Mouse (Mus musculus) liver, adult 2 months (tissue): ENCODE data around the gene Sorcs3. TPM values are rescaled to one million over a fixed set of nuclear protein-coding genes. Genes with fewer than 3 reads are reported as not detected.

Experiments
- DNase-seq: peaks from one replicate; pipeline ENCODE4 v3.0.0-alpha.2; 2011; ENCODE audit warnings: low read depth, low spot score; ENCODE audit errors: extremely low read depth
- H3K27ac ChIP-seq: fragments of 200-500 bp; replicated peaks from 2 replicates; pipeline ENCODE4 v1.5.1; 2012; ENCODE audit warnings: low read depth, mild to moderate bottlenecking, control low read depth, inconsistent platforms, low read length; ENCODE audit not compliant: insufficient read depth
- H3K27me3 ChIP-seq: fragments of 200-500 bp; 2 replicates; pipeline ENCODE4 v1.6.1; 2012; ENCODE audit warnings: mild to moderate bottlenecking, moderate library complexity, low read length, inconsistent platforms; ENCODE audit not compliant: control insufficient read depth, insufficient read depth
- H3K36me3 ChIP-seq: fragments of 200-500 bp; 2 replicates; pipeline ENCODE4 v1.6.1; 2012; ENCODE audit warnings: low read length, inconsistent platforms; ENCODE audit not compliant: control insufficient read depth, insufficient read depth
- H3K4me1 ChIP-seq: fragments of 200-500 bp; 2 replicates; pipeline ENCODE4 v1.6.1; 2011; ENCODE audit warnings: low read length; ENCODE audit not compliant: control insufficient read depth, insufficient read depth
- H3K4me3 ChIP-seq: fragments of 200-500 bp; 2 replicates; pipeline ENCODE4 v1.5.1; 2011; ENCODE audit warnings: low read depth, mild to moderate bottlenecking, control low read depth, low read length, moderate library complexity; ENCODE audit not compliant: insufficient read depth
- H3K79me2 ChIP-seq: fragments of 200-500 bp; 2 replicates; pipeline ENCODE4 v1.6.1; 2012; ENCODE audit warnings: inconsistent platforms, mild to moderate bottlenecking, low read length, moderate library complexity; ENCODE audit not compliant: control insufficient read depth, insufficient read depth
- H3K9ac ChIP-seq: fragments of 200-500 bp; 2 replicates; pipeline ENCODE4 v1.6.1; 2012; ENCODE audit warnings: low read depth, mild to moderate bottlenecking, control low read depth, inconsistent platforms, low read length
- CTCF ChIP-seq: fragments of 200-500 bp; IDR thresholded peaks from 2 replicates; pipeline ENCODE4 v1.5.1; 2011; ENCODE audit warnings: low read depth, low read length, control low read depth
- POLR2A ChIP-seq: fragments of 200-500 bp; IDR thresholded peaks from 2 replicates; pipeline ENCODE4 v1.6.1; 2011; ENCODE audit warnings: low read length, control low read depth; ENCODE audit not compliant: insufficient read depth; ENCODE audit errors: extremely low read depth
- WGBS: fragments of 180-500 bp; shearing (Covaris S2); methylation state at CpG from one replicate; pipeline ENCODE4 v1.1.7; 2018; 5-methylcytosine and 5-hydroxymethylcytosine counted together
- polyA plus RNA-seq: library from polyadenylated mRNA; depleted of rRNA; stranded (reverse); fragments of >200 nt; gene quantifications from 2 replicates; pipeline ENCODE4 v1.2.3, GENCODE M21; 2012
- total RNA-seq: library from RNA; depleted of rRNA; stranded (reverse); fragments of >200 nt; gene quantifications from 2 replicates; pipeline ENCODE4 v1.2.3, GENCODE M21; 2014

The Sorcs3 gene
- total and polyA plus RNA-seq, 2 experiments: 0.04 to 0.09 TPM

- Histone ChIP-seq H3K4me3 (no peak overlapping the region), H3K36me3 (no peaks in the 10 kb centered on the region), H3K79me2 (no peaks in the 10 kb centered on the region), H3K27ac (no peak overlapping the region), H3K4me1 (no peaks in the 10 kb centered on the region), H3K9ac (no peak overlapping the region), H3K27me3 (no peaks in the 10 kb centered on the region)
- DNase-seq: no peak
- WGBS: 62% methylated on average over 13 of the region's 13 CpGs
- no peak for TF ChIP-seq POLR2A
- TF ChIP-seq CTCF: no peak
Measured at GRCm38 (mm10) chr19:48237786-48238372, 32.1 kb downstream of the Sorcs3 start.

- H3K79me2 ChIP-seq: no peaks in the 10 kb centered on the region
- H3K36me3 ChIP-seq: no peaks in the 10 kb centered on the region
- H3K27me3 ChIP-seq: no peaks in the 10 kb centered on the region
- DNase-seq: no peak
- H3K4me3 ChIP-seq: no peak overlapping the region
- no peak overlapping the region for H3K27ac ChIP-seq
- H3K4me1 ChIP-seq: no peaks in the 10 kb centered on the region
- no peak overlapping the region for H3K9ac ChIP-seq
- TF ChIP-seq CTCF (no peak), POLR2A (no peak)
- 85% methylated on average over 9 of the region's 9 CpGs for WGBS
Measured at GRCm38 (mm10) chr19:48238391-48238790, 32.6 kb downstream of the Sorcs3 start.

- Histone ChIP-seq H3K4me3 (no peak overlapping the region), H3K36me3 (no peaks in the 10 kb centered on the region), H3K27me3 (no peaks in the 10 kb centered on the region), H3K79me2 (no peaks in the 10 kb centered on the region), H3K27ac (no peak overlapping the region), H3K4me1 (no peaks in the 10 kb centered on the region), H3K9ac (no peak overlapping the region)
- TF ChIP-seq CTCF (no peak), POLR2A (no peak)
- no peak for DNase-seq
- WGBS: 61% methylated on average over 2 of the region's 2 CpGs
Measured at GRCm38 (mm10) chr19:48240960-48241359, 35.1 kb downstream of the Sorcs3 start.

GRCm38 (mm10) chr19:48244036-48244435, 38.2 kb downstream of the Sorcs3 start:
- no peak overlapping the region for H3K27ac ChIP-seq
- no peak for DNase-seq
- H3K79me2 ChIP-seq: no peaks in the 10 kb centered on the region
- H3K27me3 ChIP-seq: no peaks in the 10 kb centered on the region
- H3K9ac ChIP-seq: no peak overlapping the region
- no peak overlapping the region for H3K4me3 ChIP-seq
- WGBS: 63% methylated on average over 3 of the region's 3 CpGs
- no peak for TF ChIP-seq POLR2A
- no peak for TF ChIP-seq CTCF
- no peaks in the 10 kb centered on the region for H3K4me1 ChIP-seq
- no peaks in the 10 kb centered on the region for H3K36me3 ChIP-seq

- WGBS: 70% methylated on average over 7 of the region's 7 CpGs
- H3K4me3 ChIP-seq: no peak overlapping the region
- no peak for DNase-seq
Measured at GRCm38 (mm10) chr19:48259223-48259622, 53.4 kb downstream of the Sorcs3 start.

GRCm38 (mm10) chr19:48260671-48261070, 54.8 kb downstream of the Sorcs3 start:
- no peak for DNase-seq
- Histone ChIP-seq H3K4me1 (no peaks in the 10 kb centered on the region), H3K36me3 (no peaks in the 10 kb centered on the region), H3K27ac (no peak overlapping the region), H3K4me3 (no peak overlapping the region), H3K79me2 (no peaks in the 10 kb centered on the region), H3K9ac (no peak overlapping the region), H3K27me3 (no peaks in the 10 kb centered on the region)
- no peak for TF ChIP-seq POLR2A
- TF ChIP-seq CTCF: no peak
- 90% methylated on average over 8 of the region's 8 CpGs for WGBS

More at GRCm38 (mm10) chr19:48259223-48259622, 53.4 kb downstream of the Sorcs3 start:
- H3K4me1 ChIP-seq: no peaks in the 10 kb centered on the region
- H3K27ac ChIP-seq: no peak overlapping the region
- H3K36me3 ChIP-seq: no peaks in the 10 kb centered on the region
- H3K9ac ChIP-seq: no peak overlapping the region
- no peaks in the 10 kb centered on the region for H3K79me2 ChIP-seq
- no peaks in the 10 kb centered on the region for H3K27me3 ChIP-seq
- no peak for TF ChIP-seq POLR2A
